Mouse (Mus musculus): ENCODE results near the gene Gm7271. TPM values are rescaled to one million over a fixed set of nuclear protein-coding genes. Genes with fewer than 3 reads are reported as not detected.

Gene Gm7271
- polyA plus RNA-seq, 1 experiment, result not detected

- WGBS, result 67% methylated on average over 1 of the region's 1 CpGs
- Histone ChIP-seq H3K27ac (ENCODE audit: insufficient read depth, low read depth, low read length) (no peak overlapping the region), H3K4me1 (ENCODE audit: control insufficient read depth, insufficient read depth, insufficient read length, low read length) (no peaks in the 10 kb centered on the region; the same call in 1 of the 2 replicates), H3K36me3 (ENCODE audit: control insufficient read depth, insufficient read depth, low read length) (no peaks in the 10 kb centered on the region), H3K4me3 (ENCODE audit: low read depth, low read length) (no peak overlapping the region), H3K27me3 (ENCODE audit: control insufficient read depth, insufficient read depth, low read length) (no peaks in the 10 kb centered on the region)
- no peak for TF ChIP-seq POLR2A (IDR thresholded peaks at IDR 0.05; ENCODE audit: low read depth, low read length)
- TF ChIP-seq CTCF (IDR thresholded peaks at IDR 0.05; ENCODE audit: extremely low read depth, insufficient read length, insufficient replicate concordance, low read depth, low read length), result no peak
These were observed 38.6 kb downstream of the Gm7271 start for GRCm38 (mm10) chr5:76522446-76522845.

GRCm38 (mm10) chr5:76524623-76525022, 40.8 kb downstream of the Gm7271 start:
- TF ChIP-seq CTCF (IDR thresholded peaks at IDR 0.05; ENCODE audit: extremely low read depth, insufficient read length, insufficient replicate concordance, low read depth, low read length) (no peak), POLR2A (IDR thresholded peaks at IDR 0.05; ENCODE audit: low read depth, low read length) (no peak)
- H3K4me3 ChIP-seq (ENCODE audit: low read depth, low read length), result no peak overlapping the region
- H3K36me3 ChIP-seq (ENCODE audit: control insufficient read depth, insufficient read depth, low read length), result no peaks in the 10 kb centered on the region
- H3K27ac ChIP-seq (ENCODE audit: insufficient read depth, low read depth, low read length), result peak overlapping the region; percentile 46
- 59% methylated on average over 5 of the region's 5 CpGs for WGBS
- no peaks in the 10 kb centered on the region; the same call in 1 of the 2 replicates for H3K4me1 ChIP-seq (ENCODE audit: control insufficient read depth, insufficient read depth, insufficient read length, low read length)
- no peaks in the 10 kb centered on the region for H3K27me3 ChIP-seq (ENCODE audit: control insufficient read depth, insufficient read depth, low read length)

GRCm38 (mm10) chr5:76525066-76525465, 41.2 kb downstream of the Gm7271 start:
- Histone ChIP-seq H3K4me3 (ENCODE audit: low read depth, low read length) (no peak overlapping the region), H3K27ac (ENCODE audit: insufficient read depth, low read depth, low read length) (peak overlapping the region; percentile 24; the same call in 1 of the 2 replicates), H3K27me3 (ENCODE audit: control insufficient read depth, insufficient read depth, low read length) (no peaks in the 10 kb centered on the region), H3K36me3 (ENCODE audit: control insufficient read depth, insufficient read depth, low read length) (no peaks in the 10 kb centered on the region), H3K4me1 (ENCODE audit: control insufficient read depth, insufficient read depth, insufficient read length, low read length) (no peaks in the 10 kb centered on the region; the same call in 1 of the 2 replicates)
- no peak for TF ChIP-seq CTCF (IDR thresholded peaks at IDR 0.05; ENCODE audit: extremely low read depth, insufficient read length, insufficient replicate concordance, low read depth, low read length)
- no peak for TF ChIP-seq POLR2A (IDR thresholded peaks at IDR 0.05; ENCODE audit: low read depth, low read length)
- 34% methylated on average over 4 of the region's 4 CpGs for WGBS

GRCm38 (mm10) chr5:76525829-76526228, 42.0 kb downstream of the Gm7271 start:
- H3K36me3 ChIP-seq (ENCODE audit: control insufficient read depth, insufficient read depth, low read length), result no peaks in the 10 kb centered on the region
- 18% methylated on average over 2 of the region's 2 CpGs for WGBS
- H3K4me3 ChIP-seq (ENCODE audit: low read depth, low read length), result no peak overlapping the region
- peak overlapping the region; percentile 24; the same call in 1 of the 2 replicates for H3K27ac ChIP-seq (ENCODE audit: insufficient read depth, low read depth, low read length)
- H3K27me3 ChIP-seq (ENCODE audit: control insufficient read depth, insufficient read depth, low read length), result no peaks in the 10 kb centered on the region
- TF ChIP-seq CTCF (IDR thresholded peaks at IDR 0.05; ENCODE audit: extremely low read depth, insufficient read length, insufficient replicate concordance, low read depth, low read length), result no peak
- no peak for TF ChIP-seq POLR2A (IDR thresholded peaks at IDR 0.05; ENCODE audit: low read depth, low read length)
- H3K4me1 ChIP-seq (ENCODE audit: control insufficient read depth, insufficient read depth, insufficient read length, low read length), result no peaks in the 10 kb centered on the region; the same call in 1 of the 2 replicates

GRCm38 (mm10) chr5:76529040-76529703, 45.3 kb downstream of the Gm7271 start, which contains the start of gene Exoc1:
Exoc1 (plus strand) TSS chr5:76529311.
- no peaks in the 10 kb centered on the region for H3K27me3 ChIP-seq (ENCODE audit: control insufficient read depth, insufficient read depth, low read length)
- H3K4me3 ChIP-seq (ENCODE audit: low read depth, low read length), result peak within 1 kb of the TSS; percentile 98
- under 1% methylated on average over 39 of the region's 39 CpGs for WGBS
- TF ChIP-seq POLR2A (IDR thresholded peaks at IDR 0.05; ENCODE audit: low read depth, low read length) (no peak), CTCF (IDR thresholded peaks at IDR 0.05; ENCODE audit: extremely low read depth, insufficient read length, insufficient replicate concordance, low read depth, low read length) (no peak)
- H3K27ac ChIP-seq (ENCODE audit: insufficient read depth, low read depth, low read length), result peak within 1 kb of the TSS; percentile 62
- no peaks in the 10 kb centered on the region; the same call in 1 of the 2 replicates for H3K4me1 ChIP-seq (ENCODE audit: control insufficient read depth, insufficient read depth, insufficient read length, low read length)
- H3K36me3 ChIP-seq (ENCODE audit: control insufficient read depth, insufficient read depth, low read length), result no peaks in the 10 kb centered on the region

GRCm38 (mm10) chr5:76529704-76530066, 45.8 kb downstream of the Gm7271 start:
- TF ChIP-seq POLR2A (IDR thresholded peaks at IDR 0.05; ENCODE audit: low read depth, low read length), result no peak
- TF ChIP-seq CTCF (IDR thresholded peaks at IDR 0.05; ENCODE audit: extremely low read depth, insufficient read length, insufficient replicate concordance, low read depth, low read length), result no peak
- WGBS, result 3% methylated on average over 9 of the region's 9 CpGs
- no peak overlapping the region for H3K27ac ChIP-seq (ENCODE audit: insufficient read depth, low read depth, low read length)
- peak overlapping the region; percentile 98 for H3K4me3 ChIP-seq (ENCODE audit: low read depth, low read length)
- H3K4me1 ChIP-seq (ENCODE audit: control insufficient read depth, insufficient read depth, insufficient read length, low read length), result no peaks in the 10 kb centered on the region; the same call in 1 of the 2 replicates
- H3K36me3 ChIP-seq (ENCODE audit: control insufficient read depth, insufficient read depth, low read length), result peaks cover 1% of the 10 kb centered on the region; the same call in 1 of the 2 replicates
- H3K27me3 ChIP-seq (ENCODE audit: control insufficient read depth, insufficient read depth, low read length), result no peaks in the 10 kb centered on the region

- Histone ChIP-seq H3K27ac (ENCODE audit: insufficient read depth, low read depth, low read length) (no peak overlapping the region), H3K27me3 (ENCODE audit: control insufficient read depth, insufficient read depth, low read length) (no peaks in the 10 kb centered on the region), H3K4me3 (ENCODE audit: low read depth, low read length) (no peak overlapping the region), H3K4me1 (ENCODE audit: control insufficient read depth, insufficient read depth, insufficient read length, low read length) (no peaks in the 10 kb centered on the region; the same call in 1 of the 2 replicates), H3K36me3 (ENCODE audit: control insufficient read depth, insufficient read depth, low read length) (peaks cover 24% of the 10 kb centered on the region)
- WGBS, result 76% methylated on average over 6 of the region's 6 CpGs
- no peak for TF ChIP-seq POLR2A (IDR thresholded peaks at IDR 0.05; ENCODE audit: low read depth, low read length)
- TF ChIP-seq CTCF (IDR thresholded peaks at IDR 0.05; ENCODE audit: extremely low read depth, insufficient read length, insufficient replicate concordance, low read depth, low read length), result no peak
These were observed 49.3 kb downstream of the Gm7271 start for GRCm38 (mm10) chr5:76533186-76533585.
